Mouse (Mus musculus) small intestine, adult 2 months (tissue): ENCODE results near the gene Trpm1.

Experiments
- CTCF ChIP-seq: fragments of 200-500 bp; IDR thresholded peaks from 2 replicates; pipeline ENCODE4 v1.5.1; 2012; ENCODE audit warnings: low read depth, mild to moderate bottlenecking, control low read depth, inconsistent platforms, low read length, moderate library complexity, mixed read lengths; ENCODE audit not compliant: insufficient replicate concordance, insufficient read length; ENCODE audit errors: extremely low read depth
- POLR2A ChIP-seq: fragments of 200-500 bp; IDR thresholded peaks from 2 replicates; pipeline ENCODE4 v1.6.1; 2012; ENCODE audit warnings: low read depth, mild to moderate bottlenecking, control low read depth, inconsistent platforms, low read length, moderate library complexity

DNA sequence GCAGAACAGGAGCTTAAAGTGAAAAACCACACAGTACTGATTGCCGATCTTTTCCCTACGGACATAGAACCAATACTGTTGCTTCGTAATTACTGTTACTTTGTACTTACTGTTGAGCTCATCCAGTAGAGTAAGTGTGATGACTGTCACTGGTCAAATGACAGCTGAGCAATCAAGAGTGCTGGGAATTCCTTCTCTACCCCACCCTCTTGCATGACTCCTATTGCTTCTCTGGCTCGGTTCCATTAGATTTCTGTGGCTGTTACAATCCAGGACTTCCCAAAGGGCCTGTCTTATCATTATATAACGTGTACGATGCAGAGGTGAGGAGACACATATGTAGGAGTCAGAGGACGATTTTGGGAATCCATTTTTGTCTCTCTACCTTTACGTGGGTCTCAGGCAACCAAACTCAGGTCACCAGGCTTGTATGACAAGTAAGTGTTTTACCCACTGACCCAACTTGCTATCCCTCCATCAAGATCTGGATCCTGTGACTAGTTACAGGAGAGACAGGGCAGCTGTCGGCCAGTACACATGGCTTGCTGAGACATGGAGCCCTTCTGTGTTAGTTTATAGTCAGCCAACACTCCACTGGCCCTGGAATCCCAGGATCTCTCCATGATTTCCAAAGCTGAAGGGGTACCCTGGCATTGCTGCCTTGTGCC is 85.6 kb downstream of the Trpm1 start:
- TF ChIP-seq CTCF: no peak
- TF ChIP-seq POLR2A: no peak
